Mouse (Mus musculus) thymus, postnatal 0 days (tissue): ENCODE results near the gene Astn1. TPM values are rescaled to one million over a fixed set of nuclear protein-coding genes. Genes with fewer than 3 reads are reported as not detected.

Source experiments
- DNase-seq: peaks from one replicate; pipeline ENCODE4 v3.0.0-alpha.2; 2015; ENCODE audit warnings: low spot score
- polyA plus RNA-seq: library from polyadenylated mRNA; unstranded; fragments of >200 nt; fragmentation: Nextera tagmentation; extraction: Ambion mirVana; gene quantifications from 2 replicates; pipeline ENCODE4 v1.2.1, GENCODE M21; 2015

The Astn1 gene
- polyA plus RNA-seq, 1 experiment from 2014 or later = 0.07 TPM

DNA sequence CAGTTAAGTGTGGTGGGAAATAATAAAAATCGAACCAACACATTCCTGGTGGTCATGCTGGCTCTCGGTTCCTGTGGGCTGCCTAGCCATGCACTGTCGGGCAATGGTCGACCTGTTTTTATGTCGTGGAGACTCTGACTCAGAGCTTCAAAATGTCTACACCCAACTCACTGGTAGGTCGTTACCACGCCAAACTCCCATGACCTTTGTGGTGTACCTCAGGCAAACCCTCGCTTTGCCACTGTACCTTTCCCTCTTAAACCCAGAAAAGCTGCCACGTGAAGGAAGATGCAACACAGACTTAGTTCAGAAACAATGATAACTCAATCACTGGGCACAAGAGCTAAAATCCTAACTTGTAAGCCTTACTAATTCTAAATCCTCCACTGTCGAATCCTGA is 244.3 kb downstream of the Astn1 start:
- DNase-seq = no peak

DNA sequence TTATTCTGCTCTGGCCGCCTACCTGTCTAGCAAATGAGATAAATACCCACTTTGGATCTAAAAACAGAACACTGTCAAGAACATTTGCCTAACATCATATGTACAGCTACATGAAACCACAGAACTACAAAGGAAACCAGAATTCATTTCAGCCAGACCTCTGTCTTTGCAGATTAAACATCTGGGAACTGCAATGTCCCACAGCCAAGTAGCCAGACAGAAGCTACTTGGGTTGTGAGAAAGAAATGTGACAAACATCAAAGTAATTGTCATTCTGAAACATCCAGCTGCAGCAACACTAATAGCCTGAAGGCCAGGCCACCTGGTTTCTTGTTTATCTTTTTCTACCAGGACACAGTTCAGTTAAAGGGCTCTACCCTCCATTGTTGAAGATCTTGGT is 245.1 kb downstream of the Astn1 start:
- no peak for DNase-seq

DNA sequence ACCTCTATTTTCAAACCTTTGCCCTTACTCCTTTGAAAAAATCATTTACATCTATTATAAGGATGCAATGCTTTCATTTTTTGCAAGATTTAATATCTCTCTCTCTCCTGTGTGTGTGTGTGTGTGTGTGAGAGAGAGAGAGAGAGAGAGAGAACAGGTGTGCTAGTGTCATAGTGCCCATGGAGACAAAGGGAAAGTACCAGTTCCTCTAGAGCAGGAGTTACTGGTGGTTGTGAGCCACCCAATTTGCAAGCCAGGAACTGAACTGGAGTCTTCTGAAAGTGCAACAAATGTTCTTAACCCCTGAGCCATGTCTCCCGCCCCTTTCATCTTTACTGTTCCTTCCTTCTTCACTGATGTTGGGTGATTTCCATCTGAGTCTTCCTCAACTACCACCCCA is 253.1 kb downstream of the Astn1 start:
- no peak for DNase-seq

DNA sequence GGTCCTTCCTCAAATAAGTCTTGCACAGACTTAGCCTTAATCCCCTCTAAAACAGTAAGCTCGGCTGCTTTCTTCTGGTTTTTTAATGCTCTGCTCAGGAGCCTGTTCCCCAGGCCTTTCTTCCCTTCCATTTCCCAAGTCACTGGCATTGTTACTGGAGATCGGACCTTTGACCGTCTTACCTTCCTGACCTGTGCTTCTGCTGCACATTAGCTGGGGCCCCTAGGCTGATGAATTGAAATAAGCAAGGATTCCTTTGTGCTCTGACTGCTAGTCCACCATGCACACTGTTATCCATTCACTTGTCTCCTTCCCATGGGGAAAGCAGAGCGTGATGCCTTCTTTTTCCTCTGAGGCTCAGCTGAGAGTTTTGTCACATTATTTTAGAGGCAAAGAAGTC is 255.9 kb downstream of the Astn1 start:
- DNase-seq = no peak

DNA sequence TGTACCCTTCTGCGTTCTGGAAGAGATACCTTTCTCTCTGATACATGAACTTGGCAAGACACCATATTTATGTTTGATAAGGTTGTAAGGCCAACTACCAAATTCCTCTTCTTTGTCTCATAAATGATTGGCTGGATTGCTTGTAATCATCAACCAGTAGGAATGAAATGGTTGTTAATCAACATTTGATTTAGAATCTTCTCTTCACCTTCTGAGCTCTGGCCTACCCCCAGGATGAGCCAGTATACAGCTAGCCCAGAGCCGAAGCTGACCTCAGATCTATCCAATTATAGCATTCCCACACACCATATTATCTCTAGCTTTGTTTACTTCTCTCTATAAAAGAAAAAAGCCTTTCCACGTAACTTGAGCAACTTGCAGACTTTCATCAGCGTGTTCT is 270.9 kb downstream of the Astn1 start:
- no peak for DNase-seq

DNA sequence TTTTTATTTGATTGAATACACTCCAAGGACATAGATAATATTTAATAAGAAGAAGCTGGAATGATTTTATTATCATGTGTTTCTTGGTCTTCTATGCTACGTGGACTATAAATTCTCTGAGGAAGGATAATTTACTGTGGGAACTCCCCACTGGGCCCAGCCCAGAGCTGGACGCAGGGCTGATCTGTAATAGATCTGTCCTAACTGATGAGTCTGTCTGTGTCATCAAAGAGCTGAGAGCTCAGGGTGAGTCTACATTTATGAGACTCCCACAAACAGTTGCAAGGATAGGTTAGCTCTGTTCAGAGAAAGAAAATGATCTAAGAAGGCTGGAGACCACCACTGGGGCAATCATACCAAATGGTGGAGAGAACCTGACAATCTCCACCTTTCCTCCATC is 271.4 kb downstream of the Astn1 start:
- no peak for DNase-seq

DNA sequence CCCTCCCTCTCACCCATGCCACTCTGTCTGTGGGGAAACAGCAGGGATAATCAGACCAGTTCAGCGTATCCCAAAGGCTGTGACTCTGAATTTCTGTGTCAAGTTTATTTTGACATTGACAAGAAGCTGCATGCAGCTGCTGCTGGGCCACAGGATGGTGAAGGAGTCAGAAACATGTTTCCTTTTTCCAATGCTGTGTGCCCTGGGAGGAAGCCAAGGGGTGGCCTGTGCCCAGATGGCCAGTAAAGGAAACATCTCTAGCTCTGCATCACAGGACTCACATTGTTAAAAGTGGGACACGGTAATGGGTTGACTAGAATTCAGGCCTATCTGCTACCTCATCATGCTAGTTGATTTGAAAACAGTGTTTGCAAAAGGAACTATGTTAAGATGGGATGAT is 279.2 kb downstream of the Astn1 start:
- no peak for DNase-seq

DNA sequence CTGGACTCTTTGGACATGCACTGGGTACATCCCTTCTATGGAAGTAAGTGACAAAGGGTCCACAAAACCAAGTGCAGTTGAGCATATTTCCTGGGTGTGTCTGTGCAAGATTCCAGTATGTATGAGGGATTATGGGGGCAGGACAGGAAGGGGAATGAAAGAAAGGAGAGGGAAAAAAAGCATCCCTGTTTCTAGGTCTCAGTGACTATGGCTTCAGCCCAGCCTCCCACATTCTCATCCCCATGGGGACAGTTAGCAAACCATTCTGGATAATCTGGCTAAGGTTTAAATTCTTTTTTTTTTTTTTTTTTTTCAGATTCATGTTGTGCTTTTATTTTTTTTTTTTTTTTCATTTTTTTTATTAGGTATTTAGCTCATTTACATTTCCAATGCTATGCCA is 280.2 kb downstream of the Astn1 start:
- no peak for DNase-seq

DNA sequence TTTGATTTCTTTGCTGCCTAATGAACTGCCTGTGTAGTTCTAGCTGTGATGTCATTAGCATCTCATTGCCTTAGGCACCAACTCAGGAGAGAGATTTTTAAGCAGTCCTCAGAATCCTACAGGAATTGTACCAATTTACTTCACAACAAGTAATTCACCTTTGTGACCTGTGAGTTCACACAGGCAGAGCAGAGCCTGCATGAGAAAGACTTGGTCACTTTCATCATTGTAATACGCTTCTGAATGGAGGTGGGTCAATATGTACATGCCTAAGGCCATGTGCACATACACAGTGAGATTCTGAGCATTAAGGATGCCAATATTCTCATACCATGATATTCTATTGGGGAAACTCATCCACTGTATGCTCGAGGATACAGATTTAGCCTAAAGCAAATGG is 290.7 kb downstream of the Astn1 start:
- DNase-seq = no peak

DNA sequence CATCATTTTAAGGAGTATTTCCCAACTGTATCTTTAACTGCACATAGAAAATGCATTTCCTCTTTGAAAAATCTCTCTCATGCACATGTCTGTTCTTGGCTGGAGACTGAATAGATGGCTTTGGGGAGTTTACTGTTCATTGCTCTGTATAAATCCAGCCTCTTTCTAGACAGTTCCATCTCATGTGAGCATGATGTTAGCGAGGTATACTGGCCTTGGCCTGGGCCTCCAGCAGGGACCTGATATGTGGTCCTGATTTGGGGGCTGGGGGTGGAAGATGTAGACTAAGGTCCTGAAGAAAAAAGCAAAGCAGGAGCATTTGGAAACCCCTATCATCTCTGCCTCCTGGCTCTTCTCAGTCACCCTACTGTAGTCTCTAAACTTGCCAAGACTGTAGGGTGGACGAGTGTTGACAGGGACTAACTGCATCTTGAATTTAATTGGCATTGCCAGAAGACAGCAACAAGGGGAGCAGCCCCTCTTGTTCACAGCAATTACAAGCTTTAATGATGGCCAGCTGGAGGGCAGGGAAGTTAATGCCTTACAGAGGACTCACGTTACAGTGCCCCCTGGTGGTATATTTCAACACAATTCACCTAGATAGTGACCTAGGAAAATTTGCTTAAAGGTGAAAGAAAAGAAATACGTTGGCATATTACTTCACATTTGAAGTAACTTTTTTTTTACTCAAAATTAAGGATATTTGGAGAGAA is 291.9 kb downstream of the Astn1 start:
- peak; percentile 20 for DNase-seq

DNA sequence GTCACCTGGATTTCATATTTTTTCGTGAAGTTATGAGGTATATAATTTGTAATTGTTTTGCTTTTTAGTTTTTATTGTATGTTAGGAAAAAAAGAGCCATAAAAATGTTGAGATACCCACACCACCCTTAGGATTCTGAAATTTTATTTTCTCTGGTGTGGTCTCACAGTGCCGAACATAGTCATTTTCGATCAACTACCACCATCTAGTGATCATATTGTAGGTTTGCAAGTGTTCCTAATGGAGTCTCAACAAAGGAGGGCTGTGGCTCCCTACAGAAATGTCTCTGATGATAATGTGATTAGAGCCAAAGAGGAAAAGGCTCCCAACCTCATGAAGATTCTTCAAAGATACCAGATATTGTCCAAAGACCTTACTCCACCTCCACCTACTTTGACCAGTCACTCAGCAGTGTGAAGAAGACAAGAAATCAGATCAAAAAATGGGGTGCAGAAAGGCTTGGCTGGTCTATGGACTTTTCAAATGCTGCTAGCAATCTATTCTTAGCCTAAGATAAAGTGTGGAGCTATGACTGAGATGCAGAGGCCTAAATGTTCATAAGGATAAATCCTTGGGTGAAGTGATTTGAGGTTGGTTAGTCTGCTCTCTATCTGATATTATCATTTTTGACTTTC is 292.6 kb downstream of the Astn1 start:
- peak; percentile 2 for DNase-seq

DNA sequence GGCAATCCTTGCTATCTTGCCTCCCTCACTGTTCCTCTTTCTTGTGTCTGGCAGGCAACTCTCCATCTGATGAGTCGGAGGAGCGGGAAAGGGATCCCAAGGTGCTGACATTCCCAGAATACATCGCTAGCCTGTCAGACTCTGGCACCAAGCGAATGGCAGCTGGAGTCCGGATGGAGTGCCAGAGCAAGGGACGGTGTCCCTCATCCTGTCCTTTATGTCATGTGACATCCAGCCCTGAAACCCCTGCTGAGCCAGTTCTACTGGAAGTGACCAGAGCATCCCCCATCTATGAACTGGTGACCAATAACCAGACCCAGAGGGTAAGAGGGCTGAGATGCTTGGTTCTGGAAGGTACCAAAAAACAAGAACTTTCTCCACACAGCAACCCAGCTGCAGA is 294.9 kb downstream of the Astn1 start:
- no peak for DNase-seq

DNA sequence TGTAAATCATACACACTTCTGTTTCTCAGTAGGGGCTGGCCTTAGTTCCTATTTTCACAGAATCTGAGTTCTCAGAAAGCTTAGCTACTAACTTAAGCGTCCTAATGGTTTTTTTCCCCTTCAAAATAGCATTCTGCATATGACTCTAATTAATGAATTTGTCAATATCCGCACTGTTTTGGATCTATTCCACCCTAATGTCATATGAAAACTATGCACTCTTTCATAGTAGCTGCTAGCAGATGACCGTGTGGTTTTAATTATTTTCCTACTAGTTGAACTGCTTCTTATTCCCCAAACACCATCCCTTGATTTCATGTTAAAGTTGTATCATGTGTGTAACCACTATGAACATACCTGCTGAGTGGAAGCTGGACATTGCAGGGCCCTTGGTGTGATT is 303.9 kb downstream of the Astn1 start:
- no peak for DNase-seq

DNA sequence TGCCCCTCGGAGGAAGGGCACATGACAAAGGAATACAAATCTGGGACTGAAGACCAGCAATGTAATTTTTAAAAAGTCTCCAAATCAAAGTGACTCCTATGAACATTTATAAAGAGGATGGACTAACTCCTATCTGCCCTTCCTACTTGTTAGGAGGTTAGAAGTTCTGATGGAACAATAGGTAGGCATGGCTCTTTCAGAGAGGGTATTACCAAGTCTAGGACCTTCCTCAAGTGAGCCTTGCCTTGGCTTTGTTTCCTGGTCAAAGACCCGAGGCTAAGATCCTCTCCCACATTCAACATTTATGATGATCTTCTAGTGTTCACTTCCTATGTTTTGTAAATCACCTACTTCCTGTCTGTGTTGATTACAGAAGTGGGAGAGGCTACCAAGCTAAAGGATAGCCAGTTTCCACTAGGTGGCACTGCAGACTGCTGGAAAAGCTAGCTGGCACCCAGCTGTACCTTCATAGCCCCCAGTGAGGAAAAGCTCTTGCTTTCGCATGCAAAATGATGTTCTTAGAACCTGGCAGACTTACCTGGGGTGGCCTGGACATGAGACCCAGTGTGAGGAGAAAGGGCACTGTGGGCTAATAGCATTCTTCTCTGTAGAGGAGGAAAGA is 308.0 kb downstream of the Astn1 start:
- DNase-seq = peak; percentile 29

DNA sequence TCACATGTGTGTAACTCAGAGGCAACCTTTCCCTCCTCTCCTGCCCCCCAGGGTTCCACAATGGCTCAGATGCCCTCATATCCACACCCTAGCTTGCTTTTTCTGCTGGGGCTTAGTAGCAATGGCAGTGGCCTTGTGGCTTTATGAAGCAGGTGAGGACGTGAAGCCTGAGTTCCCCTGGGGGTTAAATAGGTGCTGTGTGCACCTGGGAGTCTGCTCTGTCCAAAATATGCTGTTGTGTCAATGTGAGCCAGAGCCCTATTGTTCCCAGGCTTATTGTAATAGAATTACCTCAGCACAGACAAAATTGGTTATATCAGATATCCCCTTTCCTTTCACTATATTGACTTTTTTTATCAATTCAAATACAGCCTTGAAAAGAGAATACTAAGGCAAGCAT is 325.7 kb downstream of the Astn1 start:
- no peak for DNase-seq

DNA sequence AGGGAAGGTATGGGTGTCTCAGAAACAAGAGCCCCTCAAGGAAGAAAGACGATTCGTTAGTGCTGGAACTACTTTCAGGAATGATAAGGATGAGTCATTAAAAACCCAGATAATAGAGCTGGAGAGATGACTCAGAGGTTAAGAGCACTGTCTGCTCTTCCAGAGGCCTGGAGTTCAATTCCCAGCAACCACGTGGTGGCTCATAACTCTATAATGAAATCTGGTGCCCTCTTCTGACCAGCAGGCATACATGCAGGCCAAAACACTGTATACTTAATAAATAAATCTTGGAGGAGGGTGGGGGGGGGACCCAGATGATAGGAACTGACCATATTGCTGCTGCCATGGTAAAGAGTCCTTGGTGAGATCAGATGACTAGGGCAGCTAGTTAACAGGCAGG is 335.4 kb downstream of the Astn1 start:
- DNase-seq = no peak

DNA sequence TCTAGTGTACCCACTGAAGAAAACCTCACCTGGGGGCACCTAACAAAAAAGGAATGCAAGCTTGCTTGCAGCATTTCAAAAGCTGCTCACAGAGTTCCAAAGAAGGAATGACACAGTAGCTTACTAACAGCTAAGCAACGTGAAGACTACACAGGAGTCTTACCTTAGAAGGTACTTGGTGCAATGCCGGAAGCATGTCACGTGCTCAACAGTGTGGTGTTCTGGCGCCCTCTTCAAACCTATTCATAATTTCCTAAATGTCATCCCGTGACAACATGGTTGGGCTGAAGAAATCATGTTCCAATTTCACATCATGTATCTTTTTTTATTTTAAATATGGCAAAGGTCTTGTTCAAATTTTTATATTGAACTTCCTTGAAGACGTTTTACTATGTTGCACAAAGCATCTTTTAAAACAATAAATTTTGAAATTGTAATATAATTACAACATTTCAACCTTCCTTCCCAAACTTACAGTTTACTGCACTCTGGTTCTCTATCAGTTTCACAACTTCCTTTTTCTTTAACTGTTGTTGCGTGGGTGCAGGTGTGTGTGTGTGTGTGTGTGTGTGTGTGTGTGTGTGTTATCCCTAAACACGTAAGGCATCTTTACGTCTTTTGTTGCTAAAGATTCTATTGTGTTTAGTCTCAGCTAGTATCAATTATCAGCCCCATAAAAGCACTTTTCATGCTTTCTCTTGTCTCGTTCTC is 335.9 kb downstream of the Astn1 start:
- DNase-seq = no peak

DNA sequence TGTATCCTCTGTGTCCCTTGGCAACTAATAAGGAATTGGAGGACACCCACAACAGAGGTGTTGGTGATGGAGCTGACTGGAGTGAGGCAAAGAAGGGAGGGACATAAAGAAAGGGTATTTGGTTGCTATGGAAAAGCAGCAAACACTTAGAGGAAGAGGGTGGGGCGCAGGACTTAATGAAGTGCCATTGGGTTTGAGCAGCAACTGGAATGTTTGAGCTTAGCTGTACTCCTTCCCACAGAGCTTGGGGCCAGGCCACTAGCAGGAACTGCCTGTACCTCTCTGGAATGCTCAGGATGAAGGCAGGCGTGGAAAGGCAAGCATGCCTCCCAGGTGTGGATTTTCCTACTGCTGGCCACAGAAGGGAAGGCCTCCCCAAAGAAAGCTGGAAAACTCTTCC is 337.2 kb downstream of the Astn1 start:
- DNase-seq = no peak

DNA sequence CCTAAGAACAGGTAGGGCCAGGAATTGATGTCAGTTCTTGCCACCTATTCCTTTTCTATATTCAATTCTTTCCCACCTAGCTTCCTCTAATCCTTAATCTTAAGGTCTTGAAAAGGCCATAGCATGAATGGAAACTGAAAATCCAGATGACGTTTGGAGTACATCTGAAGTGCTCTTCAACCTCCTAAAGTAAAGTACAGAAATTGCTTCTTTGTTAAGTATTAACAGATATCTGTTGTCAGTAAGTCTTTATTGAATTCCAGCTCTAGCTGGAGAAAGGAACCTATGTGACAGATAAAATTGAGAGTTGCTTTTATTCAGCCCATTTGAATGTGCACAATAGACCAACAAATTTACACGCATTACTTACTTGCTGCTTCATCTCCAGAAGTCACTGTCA is 338.1 kb downstream of the Astn1 start:
- no peak for DNase-seq

DNA sequence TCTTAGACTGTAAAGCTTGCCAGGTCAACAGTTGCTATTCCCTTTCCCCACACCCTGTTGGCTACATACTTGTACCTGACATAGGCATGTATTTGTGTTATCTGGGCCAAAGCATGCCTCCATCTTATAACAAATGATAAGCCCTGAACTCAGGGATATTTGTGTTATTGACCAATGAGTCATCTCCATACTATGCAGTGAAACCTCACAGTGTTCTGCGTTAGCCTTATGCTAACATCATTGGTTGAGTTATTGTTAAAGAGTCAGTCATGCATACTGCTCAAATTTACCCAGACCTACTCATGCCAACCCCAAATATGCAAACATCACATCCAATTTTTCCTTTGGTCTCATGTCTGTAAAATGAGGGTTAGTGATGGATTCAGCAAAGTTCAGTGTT is 339.3 kb downstream of the Astn1 start:
- DNase-seq = no peak

DNA sequence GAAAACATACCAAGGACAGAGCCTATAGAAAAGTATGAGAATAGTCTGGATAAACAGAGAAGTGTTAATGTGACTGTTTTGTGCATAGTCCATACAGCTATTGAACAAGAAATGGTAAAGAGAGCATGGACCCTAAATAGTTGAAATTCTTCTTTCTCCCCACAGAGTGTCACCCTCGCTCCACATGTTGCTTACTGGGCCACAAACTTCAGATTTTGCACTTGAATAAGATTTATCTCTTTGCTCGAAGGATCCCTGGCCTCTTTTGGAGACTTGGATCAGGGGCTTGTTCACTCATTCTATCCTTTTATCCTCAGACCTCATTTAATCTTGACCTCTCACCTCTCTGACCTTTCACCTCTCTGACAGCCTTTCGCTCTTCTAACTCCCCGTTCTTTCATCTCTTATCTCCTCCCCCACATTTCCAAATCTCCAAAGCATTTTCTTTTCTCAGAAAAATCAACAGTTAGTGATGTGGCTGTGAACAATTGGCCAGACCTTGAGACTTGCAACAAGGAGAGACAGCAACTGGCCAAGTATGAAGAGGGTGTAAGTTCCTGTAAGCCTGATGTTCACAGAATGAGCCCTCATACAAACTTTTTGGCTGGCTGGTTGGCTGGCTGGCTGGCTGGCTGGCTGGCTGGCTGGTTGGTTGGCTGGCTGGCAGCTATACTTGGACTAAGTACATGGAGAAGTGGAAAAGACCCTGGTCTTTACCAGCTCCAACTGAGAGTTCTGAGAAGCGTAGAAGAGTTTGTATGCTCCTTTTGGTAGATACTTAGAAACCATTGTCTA is 351.4 kb downstream of the Astn1 start:
- DNase-seq = no peak
